Mouse (Mus musculus): ENCODE data around the gene Mtcl1. TPM values are rescaled to one million over a fixed set of nuclear protein-coding genes. Genes with fewer than 3 reads are reported as not detected.

Gene Mtcl1
- polyA plus RNA-seq, 1 experiment from 2014 or later = 3.5 TPM

DNA sequence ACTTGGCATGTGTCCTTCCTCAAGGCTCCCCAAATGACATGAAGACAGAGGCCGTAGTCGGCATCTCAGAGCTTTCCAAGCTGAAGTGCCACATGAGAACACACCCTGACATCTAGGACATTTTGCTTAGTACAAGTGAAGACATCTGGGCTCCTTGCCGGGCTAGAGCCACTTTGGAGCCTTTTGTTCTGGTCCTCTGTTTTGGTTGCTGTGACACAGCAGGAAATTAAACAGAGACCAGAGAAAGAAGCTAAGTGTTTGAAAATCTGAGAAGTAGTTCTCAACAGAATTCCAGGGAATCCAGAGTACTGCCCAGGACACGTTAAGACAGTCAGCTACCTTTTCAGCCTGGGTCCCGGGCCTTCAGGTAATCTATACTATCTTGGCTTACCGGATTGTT is 68.2 kb downstream of the Mtcl1 start:
- Histone ChIP-seq H3K4me2 (ENCODE audit: low read length) (no peak overlapping the region), H3K9ac (ENCODE audit: low read depth, low read length) (no peak overlapping the region), H3K9me3 (replicated peaks; ENCODE audit: low read length) (no peaks in the 10 kb centered on the region), H3K4me3 (replicated peaks; ENCODE audit: low read depth, low read length) (no peak overlapping the region), H3K27ac (no peak overlapping the region), H3K36me3 (ENCODE audit: insufficient read depth, low read length) (no peaks in the 10 kb centered on the region), H3K27me3 (ENCODE audit: insufficient read depth, low read length) (no peaks in the 10 kb centered on the region), H3K4me1 (replicated peaks; ENCODE audit: insufficient read depth, low read length) (no peaks in the 10 kb centered on the region)
- ATAC-seq (replicated peaks; ENCODE audit: low FRiP score, low read depth) = no peak
- no peak for DNase-seq (ENCODE audit: low spot score)
- WGBS = 80% methylated on average over 6 of the region's 6 CpGs
- TF ChIP-seq CTCF (IDR thresholded peaks at IDR 0.05; ENCODE audit: low read depth) = no peak

DNA sequence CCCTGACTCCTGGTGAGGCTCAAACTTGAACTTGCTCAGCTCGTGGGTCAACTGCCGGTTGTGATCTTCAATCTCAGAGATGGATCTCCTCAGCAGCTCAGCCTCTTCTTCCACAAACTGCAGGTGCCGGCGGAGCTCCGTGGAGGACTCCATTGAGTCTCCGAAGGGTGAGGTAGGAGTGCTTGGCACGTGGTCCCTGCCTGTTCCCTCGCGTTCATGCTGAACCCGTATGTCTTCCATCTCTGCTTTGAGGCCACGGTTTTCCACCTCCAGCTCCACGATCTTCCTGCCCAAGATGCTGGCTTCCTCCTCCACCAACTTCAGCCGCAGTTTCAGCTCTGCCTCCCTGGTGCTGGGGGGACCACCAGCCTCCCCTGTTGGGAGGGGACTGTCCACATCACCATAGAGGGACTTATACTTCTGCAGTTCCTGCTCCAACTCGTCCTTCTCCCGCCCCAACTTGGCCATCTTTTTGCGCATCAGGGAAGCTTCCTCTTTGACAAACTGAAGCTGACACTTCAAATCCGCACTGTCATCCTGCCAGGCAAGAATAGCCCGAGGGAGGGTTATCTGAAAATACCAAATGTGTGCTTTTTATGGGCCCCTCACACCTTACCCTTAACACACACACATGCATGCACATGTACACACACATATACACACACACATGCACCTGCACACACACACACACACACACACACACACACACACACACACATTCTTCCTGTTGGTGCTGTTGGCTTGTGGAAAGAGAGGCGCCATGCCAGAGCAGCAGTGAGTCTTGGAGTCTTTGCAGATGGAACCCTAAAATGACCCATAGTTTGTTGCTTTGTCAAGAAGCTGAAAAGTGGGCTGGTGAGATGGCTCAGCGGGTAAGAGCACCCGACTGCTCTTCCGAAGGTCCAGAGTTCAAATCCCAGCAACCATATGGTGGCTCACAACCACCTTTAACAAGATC is 69.4 kb downstream of the Mtcl1 start:
- no peak for TF ChIP-seq CTCF (IDR thresholded peaks at IDR 0.05; ENCODE audit: low read depth)
- DNase-seq (ENCODE audit: low spot score) = no peak
- no peak overlapping the region for H3K27ac ChIP-seq
- H3K9me3 ChIP-seq (replicated peaks; ENCODE audit: low read length) = no peaks in the 10 kb centered on the region
- no peak overlapping the region for H3K4me2 ChIP-seq (ENCODE audit: low read length)
- no peaks in the 10 kb centered on the region for H3K36me3 ChIP-seq (ENCODE audit: insufficient read depth, low read length)
- no peak overlapping the region for H3K9ac ChIP-seq (ENCODE audit: low read depth, low read length)
- H3K27me3 ChIP-seq (ENCODE audit: insufficient read depth, low read length) = no peaks in the 10 kb centered on the region
- no peak overlapping the region for H3K4me3 ChIP-seq (replicated peaks; ENCODE audit: low read depth, low read length)
- WGBS = 95% methylated on average over 22 of the region's 22 CpGs
- H3K4me1 ChIP-seq (replicated peaks; ENCODE audit: insufficient read depth, low read length) = no peaks in the 10 kb centered on the region
- no peak for ATAC-seq (replicated peaks; ENCODE audit: low FRiP score, low read depth)

DNA sequence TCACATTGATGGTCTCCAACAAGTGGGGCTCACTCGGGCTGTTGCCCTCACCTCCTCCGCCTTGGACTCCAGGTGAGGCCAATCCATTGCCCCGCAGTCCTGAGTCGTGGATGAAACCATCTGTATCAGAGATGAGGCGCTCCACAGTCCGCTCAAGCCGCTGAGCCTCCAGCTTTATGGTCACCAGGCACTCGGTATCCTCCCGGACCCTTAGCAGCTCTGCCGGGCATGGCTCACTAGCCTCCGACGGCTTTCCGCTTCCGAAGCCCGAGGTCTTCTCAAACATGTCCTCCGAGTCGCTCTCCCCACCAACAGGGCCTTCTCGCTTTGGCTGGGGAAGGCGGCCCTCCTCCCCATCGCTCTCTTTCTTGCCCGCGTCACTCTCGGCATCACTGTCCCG is 70.2 kb downstream of the Mtcl1 start:
- Histone ChIP-seq H3K27me3 (ENCODE audit: insufficient read depth, low read length) (no peaks in the 10 kb centered on the region), H3K9me3 (replicated peaks; ENCODE audit: low read length) (no peaks in the 10 kb centered on the region), H3K36me3 (ENCODE audit: insufficient read depth, low read length) (no peaks in the 10 kb centered on the region), H3K4me3 (replicated peaks; ENCODE audit: low read depth, low read length) (no peak overlapping the region), H3K4me1 (replicated peaks; ENCODE audit: insufficient read depth, low read length) (0 out of 2 replicates have a peak, but pooled peaks cover 3% of the 10 kb centered on the region), H3K4me2 (ENCODE audit: low read length) (no peak overlapping the region), H3K27ac (no peak overlapping the region), H3K9ac (ENCODE audit: low read depth, low read length) (no peak overlapping the region)
- no peak for TF ChIP-seq CTCF (IDR thresholded peaks at IDR 0.05; ENCODE audit: low read depth)
- DNase-seq (ENCODE audit: low spot score) = no peak
- WGBS = 92% methylated on average over 24 of the region's 24 CpGs
- ATAC-seq (replicated peaks; ENCODE audit: low FRiP score, low read depth) = no peak

DNA sequence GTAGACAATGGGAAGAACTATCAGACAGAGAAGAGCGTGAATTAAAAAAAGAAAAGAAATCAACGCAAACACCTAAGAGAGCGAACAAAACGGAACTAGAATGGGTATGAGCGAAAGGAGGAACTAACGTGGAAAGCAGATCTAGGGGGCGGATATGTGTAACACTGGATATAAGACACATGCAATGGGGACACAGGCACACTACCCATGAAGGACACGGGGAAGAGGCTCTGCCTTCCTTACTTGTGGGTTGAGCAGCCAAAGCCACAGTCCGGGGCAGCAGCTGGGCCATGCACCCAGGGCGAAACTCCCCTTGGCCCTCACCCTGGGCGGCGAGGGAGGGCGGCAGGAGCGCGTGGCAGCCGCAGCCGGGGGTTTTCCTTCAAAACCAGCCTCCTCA is 71.4 kb downstream of the Mtcl1 start:
- no peak overlapping the region for H3K4me3 ChIP-seq (replicated peaks; ENCODE audit: low read depth, low read length)
- H3K27ac ChIP-seq = no peak overlapping the region
- no peaks in the 10 kb centered on the region for H3K36me3 ChIP-seq (ENCODE audit: insufficient read depth, low read length)
- 0 out of 2 replicates have a peak, but pooled peaks cover 4% of the 10 kb centered on the region for H3K4me1 ChIP-seq (replicated peaks; ENCODE audit: insufficient read depth, low read length)
- no peak for TF ChIP-seq CTCF (IDR thresholded peaks at IDR 0.05; ENCODE audit: low read depth)
- no peaks in the 10 kb centered on the region for H3K27me3 ChIP-seq (ENCODE audit: insufficient read depth, low read length)
- H3K9ac ChIP-seq (ENCODE audit: low read depth, low read length) = no peak overlapping the region
- no peak overlapping the region for H3K4me2 ChIP-seq (ENCODE audit: low read length)
- 86% methylated on average over 17 of the region's 17 CpGs for WGBS
- ATAC-seq (replicated peaks; ENCODE audit: low FRiP score, low read depth) (no peak), DNase-seq (ENCODE audit: low spot score) (no peak)
- no peaks in the 10 kb centered on the region for H3K9me3 ChIP-seq (replicated peaks; ENCODE audit: low read length)

- H3K4me1 ChIP-seq (replicated peaks; ENCODE audit: insufficient read depth, low read length) = peaks cover 15% of the 10 kb centered on the region
- no peak overlapping the region for H3K4me3 ChIP-seq (replicated peaks; ENCODE audit: low read depth, low read length)
- 38% methylated on average over 14 of the region's 14 CpGs for WGBS
- no peaks in the 10 kb centered on the region for H3K36me3 ChIP-seq (ENCODE audit: insufficient read depth, low read length)
- TF ChIP-seq CTCF (IDR thresholded peaks at IDR 0.05; ENCODE audit: low read depth) = no peak
- ATAC-seq (replicated peaks; ENCODE audit: low FRiP score, low read depth) (peak; percentile 53; the same call in 1 of the 2 replicates), DNase-seq (ENCODE audit: low spot score) (peak; percentile 71)
- H3K27me3 ChIP-seq (ENCODE audit: insufficient read depth, low read length) = no peaks in the 10 kb centered on the region
- H3K9me3 ChIP-seq (replicated peaks; ENCODE audit: low read length) = no peaks in the 10 kb centered on the region
- no peak overlapping the region for H3K9ac ChIP-seq (ENCODE audit: low read depth, low read length)
- H3K4me2 ChIP-seq (ENCODE audit: low read length) = peak overlapping the region; percentile 19; the same call in 1 of the 2 replicates
- H3K27ac ChIP-seq = 0 out of 2 replicates have a peak overlapping the region, but pooled peaks have one; percentile 6
These were observed 74.8 kb downstream of the Mtcl1 start for GRCm38 (mm10) chr17:66374633-66375272.

- H3K9ac ChIP-seq (ENCODE audit: low read depth, low read length) = no peak overlapping the region
- H3K27me3 ChIP-seq (ENCODE audit: insufficient read depth, low read length) = no peaks in the 10 kb centered on the region
- peaks cover 34% of the 10 kb centered on the region for H3K4me1 ChIP-seq (replicated peaks; ENCODE audit: insufficient read depth, low read length)
- H3K4me2 ChIP-seq (ENCODE audit: low read length) = no peak overlapping the region
- DNase-seq (ENCODE audit: low spot score) = peak; percentile 44
- 0 out of 2 replicates have a peak overlapping the region, but pooled peaks have one; percentile 42 for H3K27ac ChIP-seq
- H3K9me3 ChIP-seq (replicated peaks; ENCODE audit: low read length) = no peaks in the 10 kb centered on the region
- H3K4me3 ChIP-seq (replicated peaks; ENCODE audit: low read depth, low read length) = no peak overlapping the region
- ATAC-seq (replicated peaks; ENCODE audit: low FRiP score, low read depth) = peak; percentile 60; the same call in 1 of the 2 replicates
- no peak for TF ChIP-seq CTCF (IDR thresholded peaks at IDR 0.05; ENCODE audit: low read depth)
- no peaks in the 10 kb centered on the region for H3K36me3 ChIP-seq (ENCODE audit: insufficient read depth, low read length)
- 55% methylated on average over 9 of the region's 9 CpGs for WGBS
These were observed 78.7 kb downstream of the Mtcl1 start for GRCm38 (mm10) chr17:66370867-66371266.
